Mouse (Mus musculus) kidney, adult 18-20 months (tissue): ENCODE results near the gene Gm20489.
A peak's percentile ranks its signal among the peaks of the same experiment; 100 is the strongest.

Source experiments
- DNase-seq: peaks from one replicate; pipeline ENCODE4 v3.0.0; 2021

Gene Gm20489

DNA sequence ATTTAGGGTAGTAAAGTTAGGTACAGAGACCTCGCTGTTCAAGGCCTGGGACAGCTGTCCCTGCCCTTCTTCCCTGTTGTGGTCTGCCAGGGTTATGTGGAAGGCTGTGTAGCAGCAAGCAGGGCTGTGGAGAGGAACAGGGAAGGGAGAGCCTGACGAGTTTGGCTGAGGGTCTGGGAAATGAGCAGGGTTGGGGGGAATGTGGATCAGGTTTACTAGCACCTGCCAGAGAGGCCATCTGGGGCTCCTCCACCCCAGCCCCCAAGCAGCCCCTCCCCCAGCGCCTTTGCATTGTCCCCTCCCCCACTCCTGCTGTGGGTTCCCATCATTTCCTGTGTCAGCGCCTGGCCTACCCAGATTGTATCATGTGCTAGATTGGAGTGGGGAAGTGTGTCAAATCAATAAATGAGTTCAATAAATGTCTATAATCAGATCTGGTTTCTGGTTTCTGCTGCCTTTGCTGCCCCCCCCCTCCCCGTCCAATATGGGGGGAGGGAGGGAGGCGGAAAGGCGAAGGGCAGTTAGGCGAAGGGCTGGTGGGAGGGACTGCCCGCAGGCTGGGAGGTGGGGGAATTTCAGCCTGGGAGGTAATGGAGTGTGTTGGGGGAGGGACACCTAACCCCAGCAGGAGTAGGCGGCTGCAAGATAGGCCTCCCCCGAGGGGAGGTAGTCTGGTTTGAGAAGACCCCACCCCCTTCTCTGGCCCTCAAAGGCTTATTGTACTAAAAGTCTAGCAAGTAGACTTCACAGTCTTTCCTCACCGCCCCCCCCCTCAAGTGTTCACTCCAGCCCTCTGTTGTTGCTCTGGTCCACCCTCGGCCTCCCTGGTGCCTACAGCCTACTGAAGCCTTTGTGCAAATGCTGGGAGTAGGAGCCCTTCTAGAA is 8.1 kb downstream of the Gm20489 start:
- DNase-seq: no peak

GRCm38 (mm10) chrX:101256603-101257002 is 12.2 kb downstream of the Gm20489 start:
- no peak for DNase-seq

- DNase-seq: peak; percentile 9
Measured at GRCm38 (mm10) chrX:101254740-101255139, 14.1 kb downstream of the Gm20489 start.

GRCm38 (mm10) chrX:101253952-101254729 is 14.7 kb downstream of the Gm20489 start, which contains the start of gene Foxo4:
TSS of gene Foxo4 (plus strand) at chrX:101254528.
- peak; percentile 86 for DNase-seq

- DNase-seq: no peak
Measured at GRCm38 (mm10) chrX:101245011-101245410, 23.8 kb downstream of the Gm20489 start.

DNA sequence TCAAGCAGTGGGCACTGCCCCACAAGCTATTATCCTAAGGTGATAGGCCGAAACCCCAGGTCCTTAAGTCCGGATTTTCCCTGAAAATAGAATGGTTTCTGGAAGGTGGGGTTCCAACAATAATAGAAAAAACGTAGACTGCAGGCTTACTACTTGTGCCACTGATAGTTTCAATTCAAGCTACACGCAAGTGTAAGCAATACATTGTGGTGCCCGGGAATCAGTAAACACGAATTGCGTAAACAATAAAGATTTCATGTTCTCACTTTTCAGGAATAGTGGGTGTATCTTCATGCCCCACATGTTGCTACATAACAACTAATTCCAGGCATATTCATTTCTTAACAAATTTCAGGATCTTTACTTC is 46.0 kb downstream of the Gm20489 start:
- DNase-seq: no peak

DNA sequence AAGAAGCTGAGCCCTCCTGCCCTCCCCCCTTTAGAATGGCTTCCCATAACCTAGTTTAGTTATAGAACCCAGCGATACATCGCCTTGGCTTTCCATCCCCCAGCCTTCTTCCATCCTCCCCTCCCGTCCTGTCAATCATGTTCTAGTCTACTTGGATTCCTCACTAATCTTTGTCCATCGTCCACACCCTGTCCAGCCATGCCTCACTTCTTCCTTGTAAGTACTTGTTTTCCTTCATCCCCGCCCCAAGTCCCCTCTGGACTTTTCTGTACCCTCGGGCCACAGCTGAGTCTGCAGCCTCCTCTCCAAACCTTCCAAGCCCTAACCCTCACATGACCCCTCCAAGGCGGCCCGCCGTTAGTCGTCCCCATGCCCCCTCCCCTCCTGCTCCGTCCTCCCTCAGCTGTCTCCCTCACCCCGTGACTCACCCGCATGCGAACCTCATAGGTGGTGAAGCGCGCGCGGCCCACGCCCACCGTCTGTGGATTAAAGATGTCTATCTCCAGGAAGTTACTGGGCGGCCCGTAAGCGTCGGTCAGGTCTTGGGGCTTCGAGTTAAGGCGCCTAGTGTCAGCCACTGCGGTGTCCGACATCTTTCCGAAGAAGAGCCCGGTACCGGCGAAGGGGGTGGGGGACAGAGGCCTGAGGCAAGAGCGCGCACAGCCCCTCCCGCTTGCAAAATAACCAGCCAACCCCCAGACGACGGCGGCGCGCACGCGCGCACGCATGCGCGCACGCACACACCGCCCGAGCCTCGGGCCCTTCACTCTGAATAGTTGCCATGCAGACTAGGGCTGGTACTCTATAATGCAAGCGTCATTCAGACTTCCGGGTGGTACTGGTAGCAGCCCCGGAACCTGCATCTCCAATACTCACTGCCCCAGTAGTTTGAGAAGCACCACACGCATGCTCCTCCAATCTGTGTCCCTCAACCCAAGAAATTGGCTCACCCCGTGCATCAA is 46.7 kb downstream of the Gm20489 start, which contains the start of gene Snx12:
TSS of gene Snx12 (minus strand) at position 730 of the 962 bp plus-strand sequence.
- peak; percentile 89 for DNase-seq
